Mouse (Mus musculus): Measurements from ENCODE around the gene Accsl. TPM values are rescaled to one million over a fixed set of nuclear protein-coding genes. Genes with fewer than 3 reads are reported as not detected.

Gene Accsl
- polyA plus RNA-seq, 1 experiment from 2014 or later, result not detected

DNA sequence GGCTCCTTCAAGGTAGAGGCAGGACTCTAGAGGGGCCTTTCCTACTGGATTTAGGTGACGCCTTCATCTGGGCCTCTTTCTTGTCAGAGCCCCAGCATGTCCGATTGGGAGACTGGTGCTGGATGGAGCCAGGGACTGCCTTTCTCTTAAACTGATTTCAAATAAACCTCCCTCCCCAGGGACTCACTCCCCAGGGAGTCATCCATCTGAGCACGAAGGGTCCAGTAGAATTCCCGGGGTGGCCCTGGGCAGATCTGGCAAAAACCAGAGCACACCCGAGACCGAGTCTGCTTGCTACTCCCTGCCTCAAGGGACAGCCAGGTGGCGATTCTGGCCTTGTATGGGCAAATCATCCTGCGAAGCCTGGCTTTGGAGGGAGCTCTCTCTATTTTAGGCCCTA lies 21.2 kb upstream of the Accsl start:
- H3K9me3 ChIP-seq (replicated peaks), result no peaks in the 10 kb centered on the region
- H3K9ac ChIP-seq, result no peak overlapping the region
- H3K27ac ChIP-seq (ENCODE audit: poor library complexity, severe bottlenecking), result no peak overlapping the region
- H3K36me3 ChIP-seq, result no peaks in the 10 kb centered on the region
- H3K4me3 ChIP-seq, result no peak overlapping the region
- WGBS, result 63% methylated on average over 8 of the region's 8 CpGs
- no peaks in the 10 kb centered on the region for H3K27me3 ChIP-seq (replicated peaks)
- no peak for ATAC-seq (ENCODE audit: insufficient number of reproducible peaks, low FRiP score)
- H3K4me2 ChIP-seq, result no peak overlapping the region
- peaks cover 34% of the 10 kb centered on the region for H3K4me1 ChIP-seq (replicated peaks)

GRCm38 (mm10) chr2:93889071-93889470 lies 20.1 kb upstream of the Accsl start:
- ATAC-seq (ENCODE audit: insufficient number of reproducible peaks, low FRiP score), result no peak
- Histone ChIP-seq H3K27me3 (replicated peaks) (no peaks in the 10 kb centered on the region), H3K4me2 (no peak overlapping the region), H3K9me3 (replicated peaks) (no peaks in the 10 kb centered on the region), H3K27ac (ENCODE audit: poor library complexity, severe bottlenecking) (no peak overlapping the region), H3K9ac (no peak overlapping the region), H3K4me1 (replicated peaks) (peaks cover 34% of the 10 kb centered on the region), H3K4me3 (no peak overlapping the region), H3K36me3 (no peaks in the 10 kb centered on the region)
- WGBS, result 65% methylated on average over 7 of the region's 7 CpGs

DNA sequence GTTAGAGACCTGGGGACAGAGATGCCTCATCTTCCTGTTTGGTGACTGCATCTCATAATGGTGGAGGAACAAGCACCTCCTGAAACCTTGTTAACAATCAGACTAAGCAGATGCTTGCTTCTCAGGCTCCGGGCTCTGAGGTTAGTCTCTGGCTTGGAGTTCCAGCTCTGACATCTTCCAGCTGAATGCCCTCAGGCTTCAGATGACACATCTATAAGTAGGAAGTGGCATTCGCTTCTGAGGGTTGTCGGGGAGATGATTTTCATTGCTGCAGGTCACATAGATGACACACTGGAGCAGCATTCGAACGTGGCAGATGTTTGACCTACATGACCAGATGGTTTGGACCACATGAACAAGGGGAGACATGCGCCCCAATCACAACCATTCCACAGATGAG lies 19.4 kb upstream of the Accsl start:
- H3K4me2 ChIP-seq, result no peak overlapping the region
- no peak for ATAC-seq (ENCODE audit: insufficient number of reproducible peaks, low FRiP score)
- peaks cover 34% of the 10 kb centered on the region for H3K4me1 ChIP-seq (replicated peaks)
- no peaks in the 10 kb centered on the region for H3K27me3 ChIP-seq (replicated peaks)
- H3K4me3 ChIP-seq, result no peak overlapping the region
- 82% methylated on average over 6 of the region's 6 CpGs for WGBS
- no peaks in the 10 kb centered on the region for H3K9me3 ChIP-seq (replicated peaks)
- H3K36me3 ChIP-seq, result no peaks in the 10 kb centered on the region
- H3K9ac ChIP-seq, result no peak overlapping the region
- no peak overlapping the region for H3K27ac ChIP-seq (ENCODE audit: poor library complexity, severe bottlenecking)

- Histone ChIP-seq H3K4me1 (replicated peaks) (peaks cover 34% of the 10 kb centered on the region), H3K36me3 (no peaks in the 10 kb centered on the region), H3K9me3 (replicated peaks) (no peaks in the 10 kb centered on the region), H3K4me3 (no peak overlapping the region), H3K4me2 (no peak overlapping the region), H3K27ac (ENCODE audit: poor library complexity, severe bottlenecking) (no peak overlapping the region), H3K9ac (no peak overlapping the region), H3K27me3 (replicated peaks) (no peaks in the 10 kb centered on the region)
- WGBS, result 54% methylated on average over 11 of the region's 11 CpGs
- ATAC-seq (ENCODE audit: insufficient number of reproducible peaks, low FRiP score), result no peak
Observed at GRCm38 (mm10) chr2:93887273-93887672, 18.3 kb upstream of the Accsl start.

DNA sequence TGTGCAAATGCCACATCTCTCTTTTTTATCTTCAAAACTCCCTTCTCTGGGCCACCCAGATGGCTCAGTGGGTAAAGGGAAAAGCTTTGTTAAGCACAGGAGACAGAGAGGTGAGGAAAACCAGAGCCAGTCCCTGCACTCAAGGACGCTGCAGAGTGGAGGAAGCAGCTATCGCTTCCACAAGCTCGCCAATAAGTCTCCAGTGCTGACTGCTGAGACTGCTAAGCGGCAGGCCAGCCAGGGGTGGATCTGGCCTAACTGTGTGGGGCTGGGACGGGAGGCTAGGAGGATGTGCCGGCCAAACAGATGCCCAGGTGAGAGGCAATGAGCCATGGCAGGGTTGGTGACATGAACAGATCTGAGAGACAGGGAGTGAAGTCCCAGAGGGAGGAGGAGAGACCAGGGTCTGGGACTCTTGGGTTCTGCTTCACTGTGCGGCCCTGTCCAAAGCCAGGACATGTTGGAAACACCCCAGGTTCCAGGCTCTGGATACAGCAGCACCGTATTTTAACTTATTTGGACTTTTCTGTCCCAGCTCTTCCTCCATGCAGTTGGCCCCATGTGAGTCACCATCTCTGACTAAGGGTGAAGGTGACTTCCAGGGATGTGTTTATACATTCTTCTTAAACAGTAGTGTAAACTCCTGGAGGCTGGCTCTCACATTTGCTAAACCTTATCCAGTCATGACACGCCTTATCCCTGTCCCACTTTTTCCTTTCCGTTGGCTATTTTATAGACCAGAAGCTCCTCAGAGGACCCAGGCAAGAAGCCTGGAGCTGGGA lies 17.2 kb upstream of the Accsl start:
- 26% methylated on average over 10 of the region's 10 CpGs for WGBS
- Histone ChIP-seq H3K4me3 (no peak overlapping the region), H3K36me3 (no peaks in the 10 kb centered on the region), H3K27me3 (replicated peaks) (no peaks in the 10 kb centered on the region), H3K9ac (no peak overlapping the region), H3K4me2 (no peak overlapping the region), H3K4me1 (replicated peaks) (peaks cover 26% of the 10 kb centered on the region), H3K27ac (ENCODE audit: poor library complexity, severe bottlenecking) (no peak overlapping the region), H3K9me3 (replicated peaks) (no peaks in the 10 kb centered on the region)
- ATAC-seq (ENCODE audit: insufficient number of reproducible peaks, low FRiP score), result 0 out of 2 replicates have a peak, but pooled peaks have one; percentile 59

- H3K36me3 ChIP-seq, result no peaks in the 10 kb centered on the region
- H3K4me3 ChIP-seq, result no peak overlapping the region
- H3K9ac ChIP-seq, result no peak overlapping the region
- H3K27me3 ChIP-seq (replicated peaks), result peaks cover 4% of the 10 kb centered on the region; the same call in 1 of the 2 replicates
- no peak overlapping the region for H3K27ac ChIP-seq (ENCODE audit: poor library complexity, severe bottlenecking)
- ATAC-seq (ENCODE audit: insufficient number of reproducible peaks, low FRiP score), result no peak
- no peaks in the 10 kb centered on the region for H3K9me3 ChIP-seq (replicated peaks)
- 56% methylated on average over 5 of the region's 5 CpGs for WGBS
- H3K4me1 ChIP-seq (replicated peaks), result peaks cover 20% of the 10 kb centered on the region
- no peak overlapping the region for H3K4me2 ChIP-seq
Observed at GRCm38 (mm10) chr2:93883066-93883465, 14.1 kb upstream of the Accsl start.

DNA sequence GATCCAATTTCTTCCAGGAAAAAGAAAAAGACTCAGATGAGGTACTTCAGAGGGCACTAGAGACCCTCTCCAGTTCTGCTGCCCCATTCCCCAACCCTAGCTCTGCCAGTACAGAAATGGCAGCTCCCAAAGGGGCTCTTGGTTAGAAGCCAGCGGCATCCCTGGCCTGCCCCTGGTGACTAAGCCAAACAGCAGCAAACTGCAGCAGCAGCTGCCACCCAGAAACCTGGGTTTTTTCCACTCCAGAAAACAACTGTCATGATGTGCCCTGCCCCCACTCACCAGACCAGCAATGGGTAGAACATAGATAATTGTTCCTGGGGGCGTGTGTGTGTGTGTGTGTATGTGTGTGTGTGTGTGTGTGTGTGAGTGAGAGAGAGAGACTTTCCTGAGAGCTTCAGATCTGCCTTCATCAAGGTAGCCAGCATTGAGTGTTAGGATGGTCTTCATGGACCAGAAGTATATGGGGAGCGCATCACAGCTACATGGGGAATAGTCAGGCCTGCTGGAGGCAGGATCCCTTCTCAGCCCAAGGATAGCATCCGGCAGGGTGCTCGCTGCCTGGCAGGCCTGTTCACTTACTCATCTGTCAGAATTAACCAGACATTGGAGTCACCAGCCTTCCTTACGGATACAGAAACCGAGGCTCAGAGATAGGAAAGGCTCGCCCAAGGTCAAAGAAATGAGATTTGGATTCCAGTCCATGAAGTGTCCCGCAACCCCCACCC lies 12.8 kb upstream of the Accsl start:
- 74% methylated on average over 9 of the region's 9 CpGs for whole genome bisulfite sequencing
- H3K4me1 ChIP-seq (replicated peaks), result peaks cover 21% of the 10 kb centered on the region
- no peaks in the 10 kb centered on the region for H3K36me3 ChIP-seq
- no peaks in the 10 kb centered on the region for H3K9me3 ChIP-seq (replicated peaks)
- ATAC-seq (ENCODE audit: insufficient number of reproducible peaks, low FRiP score), result no peak
- H3K27ac ChIP-seq (ENCODE audit: poor library complexity, severe bottlenecking), result no peak overlapping the region
- no peak overlapping the region for H3K4me2 ChIP-seq
- no peak overlapping the region for H3K4me3 ChIP-seq
- H3K27me3 ChIP-seq (replicated peaks), result peaks cover 4% of the 10 kb centered on the region; the same call in 1 of the 2 replicates
- H3K9ac ChIP-seq, result no peak overlapping the region

GRCm38 (mm10) chr2:93880981-93881380 lies 12.0 kb upstream of the Accsl start:
- Histone ChIP-seq H3K9ac (no peak overlapping the region), H3K9me3 (replicated peaks) (no peaks in the 10 kb centered on the region), H3K4me2 (no peak overlapping the region), H3K27ac (ENCODE audit: poor library complexity, severe bottlenecking) (no peak overlapping the region), H3K27me3 (replicated peaks) (peaks cover 4% of the 10 kb centered on the region; the same call in 1 of the 2 replicates), H3K36me3 (no peaks in the 10 kb centered on the region), H3K4me3 (no peak overlapping the region), H3K4me1 (replicated peaks) (peaks cover 17% of the 10 kb centered on the region)
- no peak for ATAC-seq (ENCODE audit: insufficient number of reproducible peaks, low FRiP score)
- whole genome bisulfite sequencing, result 67% methylated on average over 3 of the region's 3 CpGs

- Histone ChIP-seq H3K4me3 (no peak overlapping the region), H3K36me3 (no peaks in the 10 kb centered on the region), H3K27ac (ENCODE audit: poor library complexity, severe bottlenecking) (no peak overlapping the region), H3K9me3 (replicated peaks) (no peaks in the 10 kb centered on the region), H3K4me2 (no peak overlapping the region), H3K4me1 (replicated peaks) (peaks cover 14% of the 10 kb centered on the region), H3K9ac (no peak overlapping the region), H3K27me3 (replicated peaks) (peaks cover 4% of the 10 kb centered on the region; the same call in 1 of the 2 replicates)
- 63% methylated on average over 8 of the region's 8 CpGs for WGBS
- ATAC-seq (ENCODE audit: insufficient number of reproducible peaks, low FRiP score), result no peak; the same call in 1 of the 2 replicates
Observed at GRCm38 (mm10) chr2:93880450-93880849, 11.5 kb upstream of the Accsl start.

GRCm38 (mm10) chr2:93877005-93877404 lies 8.0 kb upstream of the Accsl start:
- WGBS, result 31% methylated on average over 5 of the region's 5 CpGs
- H3K27ac ChIP-seq (ENCODE audit: poor library complexity, severe bottlenecking), result no peak overlapping the region

DNA sequence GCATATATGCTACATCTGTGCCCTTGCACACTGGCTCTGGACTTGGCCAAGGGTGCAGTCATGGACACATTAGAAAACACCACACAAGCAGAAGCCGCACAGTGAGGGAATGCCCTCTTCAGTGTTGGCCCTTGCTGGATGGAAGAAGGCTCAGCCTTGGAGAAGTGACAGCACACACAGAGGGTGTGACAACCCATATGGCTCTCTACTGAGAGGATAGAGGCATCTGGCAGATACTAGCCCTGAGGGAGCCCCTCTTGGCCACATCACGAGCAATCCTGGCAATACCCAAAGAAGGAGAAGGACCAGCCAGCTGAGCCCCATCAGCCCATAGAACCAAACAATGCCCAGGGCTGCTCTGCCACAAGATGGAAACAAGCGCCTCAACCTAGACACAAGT lies 5.6 kb upstream of the Accsl start:
- no peak overlapping the region for H3K4me3 ChIP-seq
- no peak overlapping the region for H3K4me2 ChIP-seq
- H3K27me3 ChIP-seq (replicated peaks), result peaks cover 2% of the 10 kb centered on the region; the same call in 1 of the 2 replicates
- H3K9ac ChIP-seq, result no peak overlapping the region
- no peaks in the 10 kb centered on the region for H3K9me3 ChIP-seq (replicated peaks)
- no peak for ATAC-seq (ENCODE audit: insufficient number of reproducible peaks, low FRiP score)
- 82% methylated on average over 3 of the region's 3 CpGs for WGBS
- H3K4me1 ChIP-seq (replicated peaks), result peaks cover 23% of the 10 kb centered on the region
- no peak overlapping the region for H3K27ac ChIP-seq (ENCODE audit: poor library complexity, severe bottlenecking)
- H3K36me3 ChIP-seq, result no peaks in the 10 kb centered on the region

More at GRCm38 (mm10) chr2:93877005-93877404, 8.0 kb upstream of the Accsl start:
- ATAC-seq (ENCODE audit: insufficient number of reproducible peaks, low FRiP score), result no peak
- H3K4me2 ChIP-seq, result no peak overlapping the region
- no peaks in the 10 kb centered on the region for H3K36me3 ChIP-seq
- no peaks in the 10 kb centered on the region for H3K9me3 ChIP-seq (replicated peaks)
- peaks cover 4% of the 10 kb centered on the region; the same call in 1 of the 2 replicates for H3K27me3 ChIP-seq (replicated peaks)
- peaks cover 26% of the 10 kb centered on the region for H3K4me1 ChIP-seq (replicated peaks)
- no peak overlapping the region for H3K4me3 ChIP-seq
- no peak overlapping the region for H3K9ac ChIP-seq

Measured in heart, embryonic 12.5 days (tissue).